Mouse (Mus musculus) ES-Bruce4 (cell line): ENCODE measurements around the gene Loxl4. TPM values are rescaled to one million over a fixed set of nuclear protein-coding genes. Genes with fewer than 3 reads are reported as not detected.

Experiments used
- H3K27ac ChIP-seq: 2 replicates; pipeline ENCODE4 v1.5.1; 2012; ENCODE audit warnings: low read length, inconsistent platforms; ENCODE audit not compliant: insufficient read depth
- H3K27me3 ChIP-seq: 2 replicates; pipeline ENCODE4 v1.6.1; 2012; ENCODE audit warnings: mild to moderate bottlenecking, low read length, inconsistent platforms; ENCODE audit not compliant: control insufficient read depth, poor library complexity, insufficient read depth, severe bottlenecking
- H3K36me3 ChIP-seq: 2 replicates; pipeline ENCODE4 v1.6.1; 2012; ENCODE audit warnings: inconsistent platforms, mild to moderate bottlenecking, low read length, moderate library complexity; ENCODE audit not compliant: control insufficient read depth, poor library complexity, insufficient read depth, severe bottlenecking
- H3K4me1 ChIP-seq: one replicate; pipeline ENCODE4 v1.8.1; 2011; ENCODE audit warnings: low read length; ENCODE audit not compliant: control insufficient read depth, insufficient read depth
- H3K4me3 ChIP-seq: 2 replicates; pipeline ENCODE4 v1.5.1; 2011; ENCODE audit warnings: low read depth, mild to moderate bottlenecking, low read length
- H3K9ac ChIP-seq: 2 replicates; pipeline ENCODE4 v1.6.1; 2012; ENCODE audit warnings: low read depth, mild to moderate bottlenecking, inconsistent platforms; ENCODE audit not compliant: poor library complexity, severe bottlenecking
- H3K9me3 ChIP-seq: replicated peaks from 2 replicates; pipeline ENCODE4 v1.6.1; 2012; ENCODE audit warnings: mild to moderate bottlenecking, low read length, inconsistent platforms; ENCODE audit not compliant: control insufficient read depth, poor library complexity, insufficient read depth, severe bottlenecking
- CTCF ChIP-seq: IDR thresholded peaks from one replicate; pipeline ENCODE4 v1.8.1; 2011; ENCODE audit warnings: low read depth, low read length
- EP300 ChIP-seq: IDR thresholded peaks from 2 replicates; pipeline ENCODE4 v1.6.1; 2011; ENCODE audit warnings: low read depth, low read length; ENCODE audit not compliant: insufficient read depth
- POLR2A ChIP-seq: IDR thresholded peaks from one replicate; pipeline ENCODE4 v1.8.1; 2011; ENCODE audit warnings: low read length; ENCODE audit not compliant: insufficient read depth
- polyA plus RNA-seq: library from polyadenylated mRNA; stranded (reverse); fragments of >200 nt; gene quantifications from 2 replicates; pipeline ENCODE4 v1.2.4, GENCODE M21; 2011; ENCODE audit warnings: low read depth; ENCODE audit not compliant: missing spikeins, insufficient read depth, insufficient read length

Loxl4 gene
- polyA plus RNA-seq, 1 experiment: 3.1 TPM

DNA sequence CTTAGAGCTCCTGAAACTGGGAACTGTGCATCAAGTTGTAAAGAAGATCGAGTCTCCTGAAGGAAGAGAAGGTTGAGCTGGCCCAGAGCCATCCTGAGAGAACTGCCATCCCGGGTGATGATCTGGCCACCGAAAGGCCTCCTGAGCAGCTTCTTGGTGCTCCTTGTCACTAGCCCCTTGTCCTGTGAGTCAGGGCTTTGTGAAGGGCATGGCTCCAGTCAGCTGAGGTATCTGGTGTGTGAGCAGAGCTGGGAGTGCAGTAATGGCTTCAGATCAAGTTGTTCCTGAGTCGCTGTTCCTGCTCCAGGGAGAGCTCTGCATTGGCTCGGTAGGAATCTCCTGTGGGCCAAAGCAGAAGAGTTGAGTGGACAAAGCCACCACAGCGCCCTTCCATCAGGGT is 17.5 kb downstream of the Loxl4 start:
- H3K9ac ChIP-seq: no peak overlapping the region
- TF ChIP-seq POLR2A (no peak), EP300 (no peak), CTCF (no peak)
- H3K4me1 ChIP-seq: no peaks in the 10 kb centered on the region
- no peak overlapping the region for H3K4me3 ChIP-seq
- no peak overlapping the region for H3K27ac ChIP-seq
- H3K36me3 ChIP-seq: peaks cover 6% of the 10 kb centered on the region; the same call in 1 of the 2 replicates
- no peaks in the 10 kb centered on the region for H3K27me3 ChIP-seq
- H3K9me3 ChIP-seq: no peaks in the 10 kb centered on the region

DNA sequence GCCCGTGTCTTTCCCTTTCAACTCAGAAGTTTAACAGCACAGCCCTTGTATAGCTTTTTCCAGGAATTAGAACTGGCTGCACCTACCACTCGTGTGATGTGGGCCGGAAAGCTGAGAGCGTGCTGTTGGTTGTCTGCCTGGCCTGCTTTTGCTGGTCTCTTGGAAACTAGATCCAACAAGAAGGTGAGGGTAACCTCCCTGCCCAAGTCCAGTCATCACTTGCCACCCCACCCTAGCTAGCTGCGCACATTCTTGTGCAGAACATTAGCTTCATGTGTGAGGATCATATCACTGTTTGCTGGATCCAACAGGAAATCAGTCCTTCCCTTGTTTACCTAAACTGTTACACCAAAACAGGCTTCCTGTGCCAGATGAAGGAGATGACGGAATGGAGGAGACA is 19.2 kb downstream of the Loxl4 start:
- Histone ChIP-seq H3K9ac (no peak overlapping the region), H3K4me1 (no peaks in the 10 kb centered on the region), H3K27ac (no peak overlapping the region), H3K9me3 (no peaks in the 10 kb centered on the region), H3K4me3 (no peak overlapping the region), H3K27me3 (no peaks in the 10 kb centered on the region), H3K36me3 (peaks cover 6% of the 10 kb centered on the region; the same call in 1 of the 2 replicates)
- TF ChIP-seq CTCF: no peak
- TF ChIP-seq POLR2A: no peak
- TF ChIP-seq EP300: no peak

DNA sequence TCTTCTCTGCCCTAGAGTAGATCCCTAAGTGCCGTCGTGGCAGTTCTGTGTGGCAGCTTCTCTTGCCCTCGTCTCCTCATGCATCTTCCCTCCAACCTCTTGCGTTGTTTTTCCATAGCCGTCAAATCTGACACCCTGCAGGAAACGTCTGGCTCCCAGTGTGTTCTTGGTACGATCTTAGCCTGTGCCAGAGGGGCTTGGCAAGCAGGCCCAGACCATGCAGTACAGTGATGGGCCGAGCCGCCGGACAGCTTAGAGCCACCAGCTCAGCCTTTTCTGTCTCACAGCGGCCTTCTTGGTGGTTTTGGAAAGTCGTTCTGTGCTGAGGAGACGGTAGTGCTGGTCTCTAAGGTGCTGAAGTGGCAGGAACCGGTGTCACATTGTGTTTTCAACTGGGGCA is 21.1 kb downstream of the Loxl4 start:
- Histone ChIP-seq H3K4me1 (no peaks in the 10 kb centered on the region), H3K9me3 (no peaks in the 10 kb centered on the region), H3K27ac (no peak overlapping the region), H3K9ac (no peak overlapping the region), H3K4me3 (no peak overlapping the region), H3K27me3 (no peaks in the 10 kb centered on the region), H3K36me3 (peaks cover 6% of the 10 kb centered on the region; the same call in 1 of the 2 replicates)
- TF ChIP-seq EP300: no peak
- no peak for TF ChIP-seq POLR2A
- TF ChIP-seq CTCF: no peak

DNA sequence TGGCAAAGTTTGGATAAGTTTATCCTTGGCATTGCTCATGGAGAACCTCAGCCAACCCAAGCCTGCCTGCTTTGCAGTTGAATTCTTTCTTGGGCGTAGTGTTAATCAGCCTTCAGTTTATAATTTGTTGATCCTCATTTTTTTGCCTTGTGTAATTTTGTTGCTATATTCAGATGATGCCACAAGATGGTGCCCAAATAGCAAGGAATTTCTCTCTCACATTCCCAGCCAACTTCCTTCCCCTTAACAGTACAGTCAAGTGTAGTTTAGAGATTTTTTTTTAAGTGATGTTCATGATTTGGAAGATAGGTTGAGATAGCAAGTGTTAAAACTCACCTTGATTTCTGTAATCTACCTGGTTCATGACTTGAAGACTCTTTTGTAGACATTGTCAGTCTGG is 23.4 kb downstream of the Loxl4 start:
- H3K4me3 ChIP-seq: no peak overlapping the region
- no peak for TF ChIP-seq EP300
- no peak for TF ChIP-seq POLR2A
- TF ChIP-seq CTCF: no peak
- no peaks in the 10 kb centered on the region for H3K4me1 ChIP-seq
- H3K9me3 ChIP-seq: no peaks in the 10 kb centered on the region
- H3K9ac ChIP-seq: no peak overlapping the region
- no peak overlapping the region for H3K27ac ChIP-seq
- H3K36me3 ChIP-seq: peaks cover 6% of the 10 kb centered on the region; the same call in 1 of the 2 replicates
- no peaks in the 10 kb centered on the region for H3K27me3 ChIP-seq

DNA sequence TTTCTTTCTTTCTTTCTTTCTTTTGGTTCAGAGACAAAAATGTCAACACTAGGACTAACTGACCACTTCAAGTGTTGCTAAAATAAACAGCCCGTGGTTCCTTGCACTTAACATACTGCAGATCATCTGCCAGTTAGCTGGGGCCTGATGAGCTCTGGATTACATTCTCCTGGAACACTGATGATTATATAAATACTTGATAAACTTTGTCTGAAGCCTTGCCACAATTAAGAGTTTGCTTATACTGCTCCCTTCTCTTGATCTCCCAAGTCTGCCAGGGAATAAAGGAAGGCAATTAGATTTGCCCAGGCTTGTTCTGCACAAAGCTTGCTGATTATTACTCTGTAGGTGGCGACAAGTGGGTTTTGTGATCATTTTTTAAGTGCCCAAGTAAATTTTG is 24.9 kb downstream of the Loxl4 start:
- Histone ChIP-seq H3K27me3 (no peaks in the 10 kb centered on the region), H3K36me3 (peaks cover 6% of the 10 kb centered on the region; the same call in 1 of the 2 replicates), H3K9ac (0 out of 2 replicates have a peak overlapping the region, but pooled peaks have one; percentile 33), H3K4me1 (no peaks in the 10 kb centered on the region), H3K4me3 (no peak overlapping the region), H3K27ac (peak overlapping the region; percentile 36), H3K9me3 (no peaks in the 10 kb centered on the region)
- TF ChIP-seq CTCF: no peak

DNA sequence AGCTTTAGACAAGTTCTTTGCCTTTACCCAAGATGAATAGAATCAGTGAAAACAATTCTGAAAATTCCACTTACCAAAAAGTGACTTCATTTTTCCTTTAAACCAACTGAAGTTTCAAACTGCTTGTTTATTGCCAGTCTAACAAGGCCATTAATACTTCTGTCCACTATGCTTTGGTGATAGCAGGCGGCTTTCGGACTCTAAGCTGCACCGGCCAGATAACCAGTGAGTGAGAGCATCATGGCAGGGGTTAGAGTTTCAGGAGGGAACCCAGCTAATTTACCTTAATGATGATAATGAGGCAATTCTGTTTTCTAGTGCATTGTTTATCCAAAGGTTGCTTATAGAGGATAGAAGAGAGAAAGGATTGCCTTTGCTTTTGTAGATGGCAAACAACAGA is 28.4 kb downstream of the Loxl4 start:
- no peak for TF ChIP-seq POLR2A
- no peak for TF ChIP-seq EP300
- no peak for TF ChIP-seq CTCF
- no peaks in the 10 kb centered on the region for H3K9me3 ChIP-seq
- no peak overlapping the region for H3K4me3 ChIP-seq
- H3K27me3 ChIP-seq: no peaks in the 10 kb centered on the region
- no peaks in the 10 kb centered on the region for H3K4me1 ChIP-seq
- no peaks in the 10 kb centered on the region for H3K36me3 ChIP-seq
- no peak overlapping the region for H3K9ac ChIP-seq
- no peak overlapping the region for H3K27ac ChIP-seq
